Mouse (Mus musculus): ENCODE data around the gene Vwc2. TPM values are rescaled to one million over a fixed set of nuclear protein-coding genes. Genes with fewer than 3 reads are reported as not detected.

Vwc2 gene
- total RNA-seq, 2 experiments from 2014 or later: 0.45 to 0.56 TPM

- no peak for DNase-seq (ENCODE audit: low spot score in 2 of 2)
These were observed 125.3 kb downstream of the Vwc2 start for GRCm38 (mm10) chr11:11239346-11239745.

- no peak for DNase-seq (ENCODE audit: low spot score in 2 of 2)
These were observed 128.8 kb downstream of the Vwc2 start for GRCm38 (mm10) chr11:11242694-11243377.

GRCm38 (mm10) chr11:11257348-11257747 is 143.3 kb downstream of the Vwc2 start:
- no peak for DNase-seq (ENCODE audit: low spot score in 2 of 2)

- DNase-seq (ENCODE audit: low spot score in 2 of 2): no peak
These were observed 166.1 kb downstream of the Vwc2 start for GRCm38 (mm10) chr11:11280128-11280527.

GRCm38 (mm10) chr11:11283512-11283911 is 169.5 kb downstream of the Vwc2 start:
- DNase-seq (ENCODE audit: low spot score in 2 of 2): no peak
